Mouse (Mus musculus) kidney, adult 2 months (tissue): Measurements from ENCODE around the gene Usp49. TPM values are rescaled to one million over a fixed set of nuclear protein-coding genes. Genes with fewer than 3 reads are reported as not detected.
"Not testable (repeated sequence)": the region's sequence is repeated elsewhere in the genome, so short reads cannot be mapped to it uniquely, and the experiment has no call there.

ENCODE experiments used
- DNase-seq: peaks from one replicate; pipeline ENCODE4 v3.0.0; 2021
- H3K27ac ChIP-seq: fragments of 200-500 bp; 2 replicates; pipeline ENCODE4 v1.5.1; 2012; ENCODE audit warnings: low read depth, low read length, control low read depth, inconsistent platforms; ENCODE audit not compliant: insufficient read depth
- H3K27me3 ChIP-seq: fragments of 200-500 bp; replicated peaks from 2 replicates; pipeline ENCODE4 v1.6.1; 2012; ENCODE audit warnings: mild to moderate bottlenecking, moderate library complexity, low read length, inconsistent platforms; ENCODE audit not compliant: control insufficient read depth, insufficient read depth
- H3K36me3 ChIP-seq: fragments of 200-500 bp; 2 replicates; pipeline ENCODE4 v1.6.1; 2012; ENCODE audit warnings: mild to moderate bottlenecking, moderate library complexity, low read length, inconsistent platforms; ENCODE audit not compliant: control insufficient read depth, insufficient read depth
- H3K4me1 ChIP-seq: fragments of 200-500 bp; 2 replicates; pipeline ENCODE4 v1.6.1; 2011; ENCODE audit warnings: low read length; ENCODE audit not compliant: control insufficient read depth, insufficient read depth
- H3K4me3 ChIP-seq: fragments of 200-500 bp; 2 replicates; pipeline ENCODE4 v1.5.1; 2011; ENCODE audit warnings: mild to moderate bottlenecking, low read depth, low read length, control low read depth; ENCODE audit not compliant: insufficient read depth
- CTCF ChIP-seq: fragments of 200-500 bp; conservative IDR thresholded peaks from 2 replicates; pipeline ENCODE4 v1.5.1; 2011; ENCODE audit warnings: low read depth, mild to moderate bottlenecking, control low read depth, low read length, moderate library complexity, mixed read lengths; ENCODE audit not compliant: insufficient read depth, insufficient read length
- POLR2A ChIP-seq: fragments of 200-500 bp; IDR thresholded peaks from one replicate; pipeline ENCODE4 v1.6.1; 2011; ENCODE audit warnings: low read depth, low read length, control low read depth
- WGBS: fragments of 180-500 bp; shearing (Covaris S2); methylation state at CpG from one replicate; pipeline ENCODE4 v1.1.7; 2018; 5-methylcytosine and 5-hydroxymethylcytosine counted together
- polyA plus RNA-seq: library from polyadenylated mRNA; depleted of rRNA; stranded (reverse); fragments of >200 nt; gene quantifications from 2 replicates; pipeline ENCODE4 v1.2.3, GENCODE M21; 2012

The Usp49 gene
- polyA plus RNA-seq, 1 experiment = 5.1 TPM

GRCm38 (mm10) chr17:47618556-47619311 lies 11.8 kb upstream of the Usp49 start:
- no peaks in the 10 kb centered on the region for H3K27me3 ChIP-seq
- TF ChIP-seq POLR2A = no peak
- WGBS = 88% methylated on average over 13 of the region's 13 CpGs
- no peak overlapping the region for H3K4me3 ChIP-seq
- DNase-seq = no peak
- H3K36me3 ChIP-seq = no peaks in the 10 kb centered on the region; the same call in none of the 2 replicates
- H3K4me1 ChIP-seq = no peaks in the 10 kb centered on the region
- H3K27ac ChIP-seq = no peak overlapping the region

- Histone ChIP-seq H3K27ac (no peak overlapping the region), H3K27me3 (no peaks in the 10 kb centered on the region), H3K4me3 (no peak overlapping the region), H3K36me3 (no peaks in the 10 kb centered on the region; the same call in none of the 2 replicates), H3K4me1 (no peaks in the 10 kb centered on the region)
- 92% methylated on average over 14 of the region's 14 CpGs for WGBS
- DNase-seq = no peak
- no peak for TF ChIP-seq POLR2A
- TF ChIP-seq CTCF = no peak
Measured at GRCm38 (mm10) chr17:47622912-47623554, 7.5 kb upstream of the Usp49 start.

GRCm38 (mm10) chr17:47624572-47624971 lies 5.9 kb upstream of the Usp49 start:
- not testable (repeated sequence) for H3K27me3 ChIP-seq, H3K4me1 ChIP-seq, DNase-seq, H3K27ac ChIP-seq, H3K36me3 ChIP-seq, H3K4me3 ChIP-seq
- 87% methylated on average over 5 of the region's 5 CpGs for WGBS

GRCm38 (mm10) chr17:47625088-47625487 lies 5.4 kb upstream of the Usp49 start:
- no peaks in the 10 kb centered on the region; the same call in none of the 2 replicates for H3K36me3 ChIP-seq
- no peaks in the 10 kb centered on the region; the same call in 1 of the 2 replicates for H3K4me1 ChIP-seq
- TF ChIP-seq POLR2A = no peak
- no peak for TF ChIP-seq CTCF
- WGBS = 83% methylated on average over 2 of the region's 2 CpGs
- H3K27me3 ChIP-seq = no peaks in the 10 kb centered on the region
- no peak overlapping the region for H3K27ac ChIP-seq
- DNase-seq = no peak
- no peak overlapping the region for H3K4me3 ChIP-seq

- H3K36me3 ChIP-seq = no peaks in the 10 kb centered on the region; the same call in none of the 2 replicates
- TF ChIP-seq CTCF = no peak
- TF ChIP-seq POLR2A = no peak
- no peak overlapping the region for H3K4me3 ChIP-seq
- no peak overlapping the region for H3K27ac ChIP-seq
- H3K27me3 ChIP-seq = no peaks in the 10 kb centered on the region
- no peaks in the 10 kb centered on the region; the same call in 1 of the 2 replicates for H3K4me1 ChIP-seq
- DNase-seq = no peak
- 89% methylated on average over 5 of the region's 5 CpGs for WGBS
Measured at GRCm38 (mm10) chr17:47626031-47626430, 4.5 kb upstream of the Usp49 start.

- 76% methylated on average over 2 of the region's 2 CpGs for WGBS
- Histone ChIP-seq H3K36me3 (no peaks in the 10 kb centered on the region; the same call in 1 of the 2 replicates), H3K27ac (no peak overlapping the region), H3K4me1 (no peaks in the 10 kb centered on the region; the same call in 1 of the 2 replicates), H3K4me3 (no peak overlapping the region), H3K27me3 (no peaks in the 10 kb centered on the region)
- no peak for DNase-seq
- TF ChIP-seq POLR2A (no peak), CTCF (no peak)
Measured at GRCm38 (mm10) chr17:47627791-47628190, 2.7 kb upstream of the Usp49 start.

GRCm38 (mm10) chr17:47628851-47629676 lies 1.4 kb upstream of the Usp49 start:
- no peaks in the 10 kb centered on the region; the same call in 1 of the 2 replicates for H3K4me1 ChIP-seq
- H3K27me3 ChIP-seq = no peaks in the 10 kb centered on the region
- H3K36me3 ChIP-seq = no peaks in the 10 kb centered on the region
- no peak for TF ChIP-seq CTCF
- TF ChIP-seq POLR2A = no peak
- peak overlapping the region; percentile 86 for H3K27ac ChIP-seq
- peak overlapping the region; percentile 85 for H3K4me3 ChIP-seq
- DNase-seq = peak; percentile 97
- under 1% methylated on average over 63 of the region's 63 CpGs for WGBS
